Mouse (Mus musculus) lung, embryonic 16.5 days (tissue): ENCODE data around the gene Acaca. TPM values are rescaled to one million over a fixed set of nuclear protein-coding genes. Genes with fewer than 3 reads are reported as not detected.

ENCODE experiments used
- ATAC-seq: fragments of 200-750 bp; cut with Nextera tagmentation; 2 replicates; pipeline ENCODE4 v1.8.0; 2017; ENCODE audit warnings: low read depth, mild to moderate bottlenecking, moderate library complexity
- H3K27ac ChIP-seq: fragments of 300-500 bp; sonication (generic); 2 replicates; pipeline ENCODE4 v1.5.1; 2014; ENCODE audit warnings: mild to moderate bottlenecking, control low read depth, low read length
- H3K27me3 ChIP-seq: fragments of 300-500 bp; sonication (generic); 2 replicates; pipeline ENCODE4 v1.6.1; 2014; ENCODE audit warnings: low read depth, low read length, mixed read lengths; ENCODE audit not compliant: control insufficient read depth, insufficient read depth
- H3K36me3 ChIP-seq: fragments of 300-500 bp; sonication (generic); 2 replicates; pipeline ENCODE4 v1.6.1; 2014; ENCODE audit warnings: low read length; ENCODE audit not compliant: control insufficient read depth, insufficient read depth
- H3K4me1 ChIP-seq: fragments of 300-500 bp; sonication (generic); replicated peaks from 2 replicates; pipeline ENCODE4 v1.6.1; 2014; ENCODE audit warnings: low read length, mixed read lengths; ENCODE audit not compliant: control insufficient read depth, insufficient read depth
- H3K4me2 ChIP-seq: fragments of 300-500 bp; sonication (generic); 2 replicates; pipeline ENCODE4 v1.6.1; 2014; ENCODE audit warnings: low read depth, low read length, control low read depth
- H3K4me3 ChIP-seq: fragments of 300-500 bp; sonication (generic); 2 replicates; pipeline ENCODE4 v1.5.1; 2014; ENCODE audit warnings: mild to moderate bottlenecking, low read length, control low read depth
- H3K9ac ChIP-seq: fragments of 300-500 bp; sonication (generic); 2 replicates; pipeline ENCODE4 v1.6.1; 2014; ENCODE audit warnings: low read length, control low read depth
- H3K9me3 ChIP-seq: fragments of 300-500 bp; sonication (generic); 2 replicates; pipeline ENCODE4 v1.6.1; 2016; ENCODE audit warnings: low read length; ENCODE audit not compliant: control insufficient read depth
- WGBS: fragments of 180-500 bp; shearing (Covaris S2); extraction: QIAGEN DNeasy Blood & Tissue Kit; methylation state at CpG from one replicate; pipeline ENCODE4 v1.1.7; 2014; 5-methylcytosine and 5-hydroxymethylcytosine counted together
- polyA plus RNA-seq: library from polyadenylated mRNA; unstranded; fragments of >200 nt; fragmentation: Nextera tagmentation; extraction: Ambion mirVana; gene quantifications from 2 replicates; pipeline ENCODE4 v1.2.1, GENCODE M21; 2015

Acaca gene
- polyA plus RNA-seq, 1 experiment from 2014 or later = 11.2 TPM

GRCm38 (mm10) chr11:84107137-84107536, 22.3 kb upstream of the Acaca start:
- H3K36me3 ChIP-seq = peaks cover 35% of the 10 kb centered on the region
- 53% methylated on average over 2 of the region's 2 CpGs for WGBS
- no peak overlapping the region for H3K27ac ChIP-seq

GRCm38 (mm10) chr11:84113623-84114022, 15.8 kb upstream of the Acaca start:
- WGBS = 85% methylated on average over 5 of the region's 5 CpGs
- no peak overlapping the region for H3K9ac ChIP-seq
- no peak for ATAC-seq
- no peaks in the 10 kb centered on the region for H3K9me3 ChIP-seq
- H3K36me3 ChIP-seq = peaks cover 12% of the 10 kb centered on the region
- no peaks in the 10 kb centered on the region for H3K4me1 ChIP-seq
- H3K27ac ChIP-seq = no peak overlapping the region
- H3K4me3 ChIP-seq = no peak overlapping the region
- no peak overlapping the region for H3K4me2 ChIP-seq
- H3K27me3 ChIP-seq = no peaks in the 10 kb centered on the region

More at GRCm38 (mm10) chr11:84107137-84107536, 22.3 kb upstream of the Acaca start:
- Histone ChIP-seq H3K9ac (no peak overlapping the region), H3K4me1 (no peaks in the 10 kb centered on the region), H3K4me2 (no peak overlapping the region), H3K9me3 (no peaks in the 10 kb centered on the region), H3K4me3 (no peak overlapping the region), H3K27me3 (no peaks in the 10 kb centered on the region)
- ATAC-seq = no peak

- no peaks in the 10 kb centered on the region for H3K9me3 ChIP-seq
- WGBS = 65% methylated on average over 9 of the region's 9 CpGs
- no peak overlapping the region for H3K9ac ChIP-seq
- no peaks in the 10 kb centered on the region for H3K27me3 ChIP-seq
- H3K4me3 ChIP-seq = no peak overlapping the region
- H3K4me1 ChIP-seq = no peaks in the 10 kb centered on the region
- no peak for ATAC-seq
- H3K27ac ChIP-seq = no peak overlapping the region
- H3K4me2 ChIP-seq = no peak overlapping the region
- peaks cover 21% of the 10 kb centered on the region for H3K36me3 ChIP-seq
Measured at GRCm38 (mm10) chr11:84115646-84116045, 13.8 kb upstream of the Acaca start.

- ATAC-seq = no peak
- H3K4me2 ChIP-seq = no peak overlapping the region
- no peaks in the 10 kb centered on the region for H3K27me3 ChIP-seq
- no peaks in the 10 kb centered on the region for H3K4me1 ChIP-seq
- no peak overlapping the region for H3K27ac ChIP-seq
- H3K9ac ChIP-seq = no peak overlapping the region
- H3K36me3 ChIP-seq = peaks cover 25% of the 10 kb centered on the region
- no peaks in the 10 kb centered on the region for H3K9me3 ChIP-seq
- WGBS = 57% methylated on average over 2 of the region's 2 CpGs
- H3K4me3 ChIP-seq = no peak overlapping the region
Measured at GRCm38 (mm10) chr11:84116221-84116620, 13.3 kb upstream of the Acaca start.

- Histone ChIP-seq H3K4me3 (no peak overlapping the region), H3K4me1 (no peaks in the 10 kb centered on the region), H3K4me2 (no peak overlapping the region), H3K9ac (no peak overlapping the region), H3K9me3 (no peaks in the 10 kb centered on the region), H3K27ac (no peak overlapping the region), H3K27me3 (no peaks in the 10 kb centered on the region), H3K36me3 (peaks cover 25% of the 10 kb centered on the region)
- ATAC-seq = no peak
- 88% methylated on average over 4 of the region's 4 CpGs for WGBS
Measured at GRCm38 (mm10) chr11:84117431-84117830, 12.0 kb upstream of the Acaca start.

GRCm38 (mm10) chr11:84121051-84121956, 8.2 kb upstream of the Acaca start:
- Histone ChIP-seq H3K9ac (no peak overlapping the region), H3K9me3 (no peaks in the 10 kb centered on the region), H3K27me3 (no peaks in the 10 kb centered on the region), H3K36me3 (peaks cover 30% of the 10 kb centered on the region), H3K4me3 (no peak overlapping the region), H3K4me2 (no peak overlapping the region), H3K27ac (peak overlapping the region; percentile 64), H3K4me1 (no peaks in the 10 kb centered on the region)
- peak; percentile 28; the same call in 1 of the 2 replicates for ATAC-seq
- 62% methylated on average over 12 of the region's 12 CpGs for WGBS

GRCm38 (mm10) chr11:84127977-84128376, 1.5 kb upstream of the Acaca start:
- Histone ChIP-seq H3K36me3 (peaks cover 12% of the 10 kb centered on the region), H3K4me2 (no peak overlapping the region), H3K4me1 (peaks cover 6% of the 10 kb centered on the region; the same call in 1 of the 2 replicates), H3K4me3 (no peak overlapping the region), H3K9me3 (no peaks in the 10 kb centered on the region), H3K9ac (no peak overlapping the region), H3K27ac (no peak overlapping the region), H3K27me3 (no peaks in the 10 kb centered on the region)
- WGBS = 75% methylated on average over 4 of the region's 4 CpGs
- no peak for ATAC-seq

GRCm38 (mm10) chr11:84129799-84130185, 320 bp downstream of the Acaca start:
- Histone ChIP-seq H3K4me2 (peak overlapping the region; percentile 72), H3K4me3 (peak overlapping the region; percentile 73), H3K27me3 (no peaks in the 10 kb centered on the region), H3K4me1 (peaks cover 6% of the 10 kb centered on the region; the same call in 1 of the 2 replicates), H3K27ac (no peak overlapping the region), H3K36me3 (peaks cover 12% of the 10 kb centered on the region), H3K9me3 (no peaks in the 10 kb centered on the region), H3K9ac (peak overlapping the region; percentile 89)
- 3% methylated on average over 11 of the region's 11 CpGs for WGBS
- peak; percentile 9 for ATAC-seq

- Histone ChIP-seq H3K27ac (no peak overlapping the region), H3K9ac (no peak overlapping the region), H3K36me3 (no peaks in the 10 kb centered on the region), H3K4me1 (no peaks in the 10 kb centered on the region), H3K4me2 (no peak overlapping the region), H3K4me3 (no peak overlapping the region), H3K9me3 (no peaks in the 10 kb centered on the region), H3K27me3 (no peaks in the 10 kb centered on the region)
- WGBS = 79% methylated on average over 2 of the region's 2 CpGs
- no peak for ATAC-seq
Measured at GRCm38 (mm10) chr11:84134331-84134860, 4.9 kb downstream of the Acaca start.
